Comparison of ENCODE assay signal across 7 mouse cellular contexts in the genomic region with DNA sequence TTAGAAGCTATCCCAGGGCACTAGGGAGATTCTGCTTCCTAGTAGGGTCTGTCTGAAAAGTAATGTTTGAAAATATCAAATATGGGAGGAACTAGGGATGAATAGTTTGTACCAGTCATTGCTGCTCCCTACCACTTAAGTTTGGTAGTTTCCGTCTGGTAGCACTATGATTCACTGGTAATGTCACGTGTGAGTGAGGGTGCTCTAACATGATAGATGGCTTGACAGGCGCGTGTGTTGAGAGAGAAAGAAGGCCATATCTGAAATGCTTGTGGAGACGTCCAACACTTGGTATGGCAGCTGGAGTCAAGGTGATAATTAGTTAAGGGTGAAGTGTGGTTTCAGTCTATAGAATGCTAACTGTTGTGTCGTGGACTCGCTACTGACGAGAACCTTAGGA. TPM values are rescaled to one million over a fixed set of nuclear protein-coding genes. Genes with fewer than 3 reads are reported as not detected.
DNase-seq lines count a peak whose midpoint lies in the region; ATAC-seq and TF ChIP-seq lines count a peak whose summit lies in the region.

No protein-coding gene starts in this region.

- no peak overlapping the region for H3K27ac ChIP-seq in olfactory bulb, adult 2 months (ENCODE audit: insufficient read depth, low read depth, low read length)

- peaks cover 17% of the 10 kb centered on the region for H3K4me1 ChIP-seq in olfactory bulb, adult 2 months (ENCODE audit: control insufficient read depth, insufficient read depth, low read length)

- no peak for ATAC-seq in cerebellum, adult (ENCODE audit: insufficient number of reproducible peaks, low FRiP score, low TSS enrichment)

- no peak for TF ChIP-seq POLR2A in olfactory bulb, adult 2 months (IDR thresholded peaks at IDR 0.05; ENCODE audit: insufficient read depth, low read depth, low read length)

- DNase-seq in 3134 (ENCODE audit: extremely low read depth, insufficient read length, low spot score) (peak; percentile 33), liver (peak; percentile 32)
- DNase-seq in B cell, adult 2 months = peak; percentile 15 to 21
- DNase-seq in fibroblast of lung, adult 2 months (ENCODE audit: low read depth) = peak; percentile 27
- no peak for DNase-seq in ovary, postnatal 14 days (ENCODE audit: low spot score)

- no peak for TF ChIP-seq CTCF in olfactory bulb, adult 2 months (IDR thresholded peaks at IDR 0.05; ENCODE audit: insufficient read depth, low read depth, low read length)

- WGBS in olfactory bulb, adult 2 months = 64% methylated on average over 8 of the region's 8 CpGs

- peak overlapping the region; percentile 12; the same call in 1 of the 2 replicates for H3K4me3 ChIP-seq in olfactory bulb, adult 2 months (ENCODE audit: insufficient read depth, low read depth, low read length)

RNA-seq across cellular contexts. Expression of a gene that starts 1.2 kb away (rescaled TPM):
- polyA plus RNA-seq in olfactory bulb, adult 2 months (2012; ENCODE audit: insufficient read depth, insufficient read length, low replicate concordance, missing spikeins) = not detected in 2 replicates
